Mouse (Mus musculus) hindbrain, embryonic 14.5 days (tissue): ENCODE measurements around the gene Sesn1. TPM values are rescaled to one million over a fixed set of nuclear protein-coding genes. Genes with fewer than 3 reads are reported as not detected.
A peak's percentile ranks its signal among the peaks of the same experiment; 100 is the strongest.

Experiments
- ATAC-seq: fragments of 200-750 bp; cut with Nextera tagmentation; 2 replicates; pipeline ENCODE4 v1.8.0; 2017; ENCODE audit warnings: moderate number of reproducible peaks, mild to moderate bottlenecking, moderate TSS enrichment, moderate library complexity; ENCODE audit not compliant: low FRiP score
- DNase-seq: peaks from one replicate; pipeline ENCODE4 v3.0.0-alpha.2; 2015; ENCODE audit warnings: low spot score
- H3K27ac ChIP-seq: fragments of 300-500 bp; sonication (generic); 2 replicates; pipeline ENCODE4 v1.5.1; 2014; ENCODE audit warnings: mild to moderate bottlenecking, moderate library complexity
- H3K27me3 ChIP-seq: fragments of 300-500 bp; sonication (generic); 2 replicates; pipeline ENCODE4 v1.6.1; 2014; ENCODE audit warnings: mild to moderate bottlenecking, low read length, mixed read lengths; ENCODE audit not compliant: control insufficient read depth, insufficient read depth
- H3K36me3 ChIP-seq: fragments of 300-500 bp; sonication (generic); replicated peaks from 2 replicates; pipeline ENCODE4 v1.6.1; 2014; ENCODE audit not compliant: control insufficient read depth, insufficient read depth
- H3K4me1 ChIP-seq: fragments of 300-500 bp; sonication (generic); replicated peaks from 2 replicates; pipeline ENCODE4 v1.6.1; 2014; ENCODE audit warnings: antibody characterized with exemption, low read length, mixed read lengths; ENCODE audit not compliant: control insufficient read depth, insufficient read depth
- H3K4me2 ChIP-seq: fragments of 300-500 bp; sonication (generic); replicated peaks from 2 replicates; pipeline ENCODE4 v1.6.1; 2014; ENCODE audit warnings: mild to moderate bottlenecking, moderate library complexity
- H3K4me3 ChIP-seq: fragments of 300-500 bp; sonication (generic); replicated peaks from 2 replicates; pipeline ENCODE4 v1.5.1; 2014; ENCODE audit warnings: mild to moderate bottlenecking, low read length
- H3K9ac ChIP-seq: fragments of 300-500 bp; sonication (generic); 2 replicates; pipeline ENCODE4 v1.6.1; 2014
- H3K9me3 ChIP-seq: fragments of 300-500 bp; sonication (generic); 2 replicates; pipeline ENCODE4 v1.6.1; 2016; ENCODE audit warnings: low read length; ENCODE audit not compliant: control insufficient read depth
- WGBS: fragments of 180-500 bp; shearing (Covaris S2); extraction: QIAGEN DNeasy Blood & Tissue Kit; methylation state at CpG from one replicate; pipeline ENCODE4 v1.1.7; 2014; 5-methylcytosine and 5-hydroxymethylcytosine counted together
- polyA plus RNA-seq: library from polyadenylated mRNA; unstranded; fragments of >200 nt; fragmentation: Nextera tagmentation; extraction: Ambion mirVana; gene quantifications from 2 replicates; pipeline ENCODE4 v1.2.1, GENCODE M21; 2014

Gene Sesn1
- polyA plus RNA-seq, 1 experiment from 2014 or later, result 37.1 TPM

DNA sequence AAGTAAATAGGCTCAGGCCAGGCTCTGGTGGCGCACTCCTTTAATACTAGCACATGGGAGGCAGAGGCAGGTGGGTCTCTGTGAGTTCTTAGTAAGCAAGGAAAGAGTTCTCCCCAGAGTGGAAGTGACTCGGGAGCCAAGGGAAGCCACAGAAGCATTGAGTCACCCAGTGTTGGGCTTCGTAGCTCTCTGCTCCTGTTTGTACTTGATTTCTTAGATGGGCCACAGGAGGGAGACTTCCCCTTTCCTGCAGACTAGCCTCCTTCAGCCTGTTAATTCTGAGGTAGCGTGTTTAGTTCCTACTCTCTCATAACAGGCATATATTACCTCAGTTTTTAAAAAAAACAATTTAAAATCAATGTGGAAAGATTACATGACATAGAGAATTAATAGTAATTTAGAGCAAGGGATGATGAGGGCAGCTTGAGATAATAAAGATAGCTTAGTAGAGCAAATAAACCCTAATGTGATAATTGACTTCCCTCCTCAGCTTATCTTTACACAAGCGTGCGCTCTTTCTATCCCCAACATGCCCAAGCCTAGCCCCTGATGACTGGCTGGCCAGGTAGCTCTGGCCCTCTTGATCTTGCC lies 16.9 kb downstream of the Sesn1 start:
- Histone ChIP-seq H3K36me3 (no peaks in the 10 kb centered on the region), H3K27ac (no peak overlapping the region), H3K4me3 (no peak overlapping the region), H3K27me3 (no peaks in the 10 kb centered on the region), H3K4me2 (no peak overlapping the region), H3K9ac (no peak overlapping the region), H3K4me1 (no peaks in the 10 kb centered on the region), H3K9me3 (no peaks in the 10 kb centered on the region)
- no peak for ATAC-seq
- no peak for DNase-seq
- WGBS, result 93% methylated on average over 6 of the region's 6 CpGs

DNA sequence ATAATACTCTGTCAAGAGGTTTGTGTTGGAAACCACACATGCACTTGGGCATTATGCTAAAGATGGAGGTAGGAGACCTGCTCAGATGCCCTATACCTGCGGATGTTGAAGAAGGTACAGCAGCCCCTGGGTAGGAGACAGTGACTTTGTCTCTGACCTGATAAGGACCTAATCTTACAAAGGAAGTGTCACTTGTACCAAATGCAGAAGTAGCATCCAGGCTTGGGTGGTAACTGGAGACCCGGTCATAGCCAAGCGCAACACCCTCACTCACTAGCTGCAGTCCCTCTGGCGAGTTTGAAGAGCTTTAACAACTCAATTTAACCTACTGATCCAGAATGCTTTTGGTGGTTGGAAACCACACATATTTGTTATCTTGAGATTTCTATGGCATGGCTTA lies 18.0 kb downstream of the Sesn1 start:
- no peak overlapping the region for H3K9ac ChIP-seq
- no peaks in the 10 kb centered on the region for H3K4me1 ChIP-seq
- no peak overlapping the region for H3K4me2 ChIP-seq
- no peaks in the 10 kb centered on the region for H3K36me3 ChIP-seq
- H3K27ac ChIP-seq, result no peak overlapping the region
- no peak overlapping the region for H3K4me3 ChIP-seq
- DNase-seq (no peak), ATAC-seq (no peak)
- 90% methylated on average over 4 of the region's 4 CpGs for WGBS
- H3K27me3 ChIP-seq, result no peaks in the 10 kb centered on the region
- H3K9me3 ChIP-seq, result no peaks in the 10 kb centered on the region

DNA sequence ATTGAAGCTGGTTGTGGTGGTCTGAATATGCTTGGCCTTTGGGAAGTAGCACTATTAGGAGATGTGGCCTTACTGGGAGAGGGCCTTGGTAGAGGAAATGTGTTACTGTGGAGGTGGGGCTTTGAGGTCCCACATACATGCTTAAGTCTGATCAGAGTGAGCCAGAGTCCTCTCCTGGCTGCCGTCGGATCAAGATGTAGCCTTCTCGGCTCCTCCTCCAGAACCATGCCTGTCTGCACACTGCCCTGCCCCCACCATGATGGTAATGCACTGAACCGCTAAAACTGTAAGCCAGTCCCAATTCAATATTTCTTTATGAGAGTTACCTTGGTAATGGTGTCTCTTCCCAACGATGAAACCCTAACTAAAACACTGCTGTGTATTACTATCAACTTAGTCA lies 19.5 kb downstream of the Sesn1 start:
- DNase-seq (no peak), ATAC-seq (no peak)
- Histone ChIP-seq H3K4me3 (no peak overlapping the region), H3K9me3 (no peaks in the 10 kb centered on the region), H3K9ac (no peak overlapping the region), H3K4me1 (no peaks in the 10 kb centered on the region), H3K4me2 (no peak overlapping the region), H3K27me3 (no peaks in the 10 kb centered on the region), H3K27ac (no peak overlapping the region), H3K36me3 (no peaks in the 10 kb centered on the region)
- 86% methylated on average over 5 of the region's 5 CpGs for WGBS

DNA sequence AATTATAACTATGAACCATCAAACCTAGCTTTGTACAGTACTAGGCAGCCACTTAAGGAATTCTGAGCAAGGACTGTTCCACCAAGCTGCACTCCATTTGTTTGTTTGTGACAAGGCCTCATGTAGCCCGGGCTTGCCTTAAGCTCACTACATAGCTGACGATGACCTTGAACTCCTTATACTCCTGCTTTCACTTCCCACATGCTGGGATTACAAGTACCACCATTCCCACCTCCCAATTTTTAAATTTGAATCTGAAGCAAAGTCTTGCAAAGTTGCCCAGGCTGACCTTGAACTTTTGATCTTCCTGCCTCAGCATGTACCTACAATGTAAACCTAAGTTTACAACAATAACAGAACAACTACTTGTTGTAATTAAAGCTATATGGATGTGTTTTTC lies 20.2 kb downstream of the Sesn1 start:
- H3K4me2 ChIP-seq, result no peak overlapping the region
- no peak overlapping the region for H3K27ac ChIP-seq
- H3K27me3 ChIP-seq, result no peaks in the 10 kb centered on the region
- DNase-seq (no peak), ATAC-seq (no peak)
- no peaks in the 10 kb centered on the region for H3K36me3 ChIP-seq
- no peaks in the 10 kb centered on the region for H3K9me3 ChIP-seq
- 91% methylated on average over 2 of the region's 2 CpGs for WGBS
- no peak overlapping the region for H3K9ac ChIP-seq
- no peaks in the 10 kb centered on the region for H3K4me1 ChIP-seq
- H3K4me3 ChIP-seq, result no peak overlapping the region

DNA sequence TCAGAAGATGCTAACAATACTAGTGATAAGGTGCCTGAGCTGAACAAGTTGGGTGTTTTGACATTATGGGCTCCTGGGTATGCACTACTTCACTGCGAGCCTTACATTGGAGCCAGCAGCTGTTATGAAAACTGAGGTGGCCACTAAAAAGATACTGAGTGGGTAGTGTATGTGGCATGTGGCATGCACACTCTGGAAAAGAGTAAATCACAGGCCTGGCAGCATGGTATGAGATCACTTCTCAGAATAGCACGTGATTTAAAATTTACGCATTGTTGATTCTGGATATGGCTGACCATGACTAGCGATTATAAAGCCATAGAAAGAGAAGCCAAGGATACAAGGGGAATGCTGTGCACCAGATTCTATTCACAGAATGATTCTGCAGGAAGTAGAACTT lies 20.7 kb downstream of the Sesn1 start:
- Histone ChIP-seq H3K4me1 (no peaks in the 10 kb centered on the region), H3K9ac (no peak overlapping the region), H3K36me3 (no peaks in the 10 kb centered on the region), H3K27ac (no peak overlapping the region), H3K9me3 (no peaks in the 10 kb centered on the region), H3K27me3 (no peaks in the 10 kb centered on the region), H3K4me3 (no peak overlapping the region), H3K4me2 (no peak overlapping the region)
- 69% methylated on average over 4 of the region's 4 CpGs for WGBS
- ATAC-seq (no peak), DNase-seq (no peak)

DNA sequence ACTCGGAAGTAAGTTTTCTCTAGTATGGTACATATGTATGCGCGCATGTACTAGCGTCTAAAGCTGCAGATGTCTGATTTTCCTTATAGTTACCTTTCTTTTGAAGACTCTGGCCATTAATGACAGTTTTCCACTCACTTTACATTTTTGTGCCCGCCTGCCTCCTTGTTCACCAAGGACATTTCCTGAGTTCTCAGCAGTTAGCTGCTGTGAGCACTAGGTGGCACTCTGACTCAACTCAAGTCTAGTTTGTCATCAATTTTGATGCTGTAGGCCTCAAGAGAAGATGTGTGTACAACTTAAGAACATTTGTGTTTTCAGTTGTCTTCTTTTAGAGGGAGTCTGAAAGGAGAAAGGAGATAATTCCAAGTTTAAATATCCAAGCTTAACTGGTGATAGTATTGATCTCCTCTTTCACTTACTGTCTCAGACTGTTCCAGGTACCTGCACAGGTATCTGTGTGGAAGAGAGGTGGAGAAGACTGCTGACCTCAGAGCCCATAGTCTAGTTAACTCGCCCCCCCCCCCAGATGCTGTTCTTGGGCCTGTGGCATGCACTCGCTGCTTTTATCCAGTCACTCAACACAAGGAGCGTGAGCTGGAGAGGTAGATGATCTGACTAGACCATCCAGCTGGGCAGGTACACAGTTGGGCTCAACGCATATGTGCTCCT lies 21.3 kb downstream of the Sesn1 start:
- no peaks in the 10 kb centered on the region for H3K9me3 ChIP-seq
- no peaks in the 10 kb centered on the region for H3K4me1 ChIP-seq
- no peaks in the 10 kb centered on the region for H3K27me3 ChIP-seq
- DNase-seq (peak; percentile 87), ATAC-seq (no peak)
- H3K4me3 ChIP-seq, result no peak overlapping the region
- no peak overlapping the region for H3K9ac ChIP-seq
- no peak overlapping the region for H3K27ac ChIP-seq
- 57% methylated on average over 9 of the region's 9 CpGs for WGBS
- no peaks in the 10 kb centered on the region for H3K36me3 ChIP-seq
- H3K4me2 ChIP-seq, result no peak overlapping the region

DNA sequence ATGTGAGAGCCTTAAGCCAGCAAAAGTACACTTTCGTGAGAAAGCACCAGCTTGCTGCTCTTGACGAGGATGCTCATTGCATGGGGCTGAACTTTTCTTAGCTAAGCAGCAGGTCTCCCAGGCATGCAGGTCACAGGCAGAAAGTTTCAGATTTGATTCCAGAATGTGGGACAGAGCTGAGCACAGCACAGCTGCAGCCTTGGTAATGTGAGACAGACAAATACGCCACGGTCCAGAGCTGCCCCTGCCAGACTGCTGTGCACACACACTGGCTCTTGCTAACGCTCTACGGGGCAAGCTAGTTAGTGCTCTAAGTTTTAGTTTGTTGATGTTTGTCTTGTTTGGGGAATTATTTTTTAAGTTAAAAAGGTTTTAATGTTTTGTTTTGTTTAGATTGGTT lies 22.5 kb downstream of the Sesn1 start:
- no peak overlapping the region for H3K4me3 ChIP-seq
- no peaks in the 10 kb centered on the region for H3K9me3 ChIP-seq
- H3K9ac ChIP-seq, result no peak overlapping the region
- no peaks in the 10 kb centered on the region for H3K4me1 ChIP-seq
- DNase-seq, result no peak
- H3K27ac ChIP-seq, result no peak overlapping the region
- H3K4me2 ChIP-seq, result no peak overlapping the region
- no peaks in the 10 kb centered on the region for H3K27me3 ChIP-seq
- no peaks in the 10 kb centered on the region for H3K36me3 ChIP-seq
- no peak for ATAC-seq
- WGBS, result 78% methylated on average over 6 of the region's 6 CpGs

DNA sequence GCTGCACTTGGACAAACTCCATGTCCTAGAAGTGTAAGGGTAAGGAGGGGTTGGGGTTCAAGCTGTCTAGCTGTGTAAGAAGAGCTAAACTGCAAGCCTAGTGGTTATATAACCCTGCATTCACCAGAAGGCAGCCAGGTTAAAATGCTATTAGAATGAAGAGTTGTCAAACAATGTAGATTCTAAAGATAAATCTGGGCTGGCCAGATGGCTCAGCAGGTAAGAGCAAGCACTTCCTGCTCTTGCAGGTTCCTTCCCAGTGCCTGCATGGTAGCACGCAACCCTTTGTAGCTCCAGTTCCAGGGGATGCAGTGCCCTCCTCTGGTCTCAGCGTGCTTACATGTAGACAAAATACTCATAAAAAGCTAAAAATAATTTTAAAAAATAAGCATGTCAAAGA lies 24.4 kb downstream of the Sesn1 start:
- no peak overlapping the region for H3K4me2 ChIP-seq
- H3K9ac ChIP-seq, result no peak overlapping the region
- H3K27ac ChIP-seq, result no peak overlapping the region
- H3K4me1 ChIP-seq, result no peaks in the 10 kb centered on the region
- no peaks in the 10 kb centered on the region for H3K36me3 ChIP-seq
- no peak for ATAC-seq
- no peak overlapping the region for H3K4me3 ChIP-seq
- WGBS, result 89% methylated on average over 2 of the region's 2 CpGs
- no peak for DNase-seq
- H3K9me3 ChIP-seq, result no peaks in the 10 kb centered on the region
- H3K27me3 ChIP-seq, result no peaks in the 10 kb centered on the region

DNA sequence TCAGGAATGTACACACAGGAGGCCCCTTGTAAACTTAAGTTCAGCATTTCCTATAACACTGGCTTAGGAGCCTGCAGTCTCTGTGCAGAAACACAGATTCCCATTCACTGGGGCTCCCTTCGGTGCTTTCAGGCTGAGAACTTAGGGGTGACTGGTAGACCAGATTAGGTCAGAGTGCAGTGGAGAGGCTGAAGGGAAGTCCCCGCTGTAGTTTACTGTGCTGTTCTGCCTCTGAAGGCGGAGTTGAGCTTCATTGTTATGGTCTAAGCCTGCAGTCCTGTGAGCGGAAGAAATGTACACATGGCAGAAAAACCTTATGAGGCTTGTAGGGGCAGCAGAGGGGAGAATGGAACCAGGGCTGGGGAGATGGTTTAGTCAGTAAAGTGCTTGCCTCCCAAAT lies 29.2 kb downstream of the Sesn1 start:
- WGBS, result 80% methylated on average over 4 of the region's 4 CpGs
- Histone ChIP-seq H3K4me1 (no peaks in the 10 kb centered on the region), H3K9me3 (0 out of 2 replicates have a peak, but pooled peaks cover 3% of the 10 kb centered on the region), H3K27me3 (no peaks in the 10 kb centered on the region), H3K4me2 (no peak overlapping the region), H3K9ac (no peak overlapping the region), H3K4me3 (no peak overlapping the region), H3K27ac (no peak overlapping the region), H3K36me3 (no peaks in the 10 kb centered on the region)
- DNase-seq, result no peak
- no peak for ATAC-seq

DNA sequence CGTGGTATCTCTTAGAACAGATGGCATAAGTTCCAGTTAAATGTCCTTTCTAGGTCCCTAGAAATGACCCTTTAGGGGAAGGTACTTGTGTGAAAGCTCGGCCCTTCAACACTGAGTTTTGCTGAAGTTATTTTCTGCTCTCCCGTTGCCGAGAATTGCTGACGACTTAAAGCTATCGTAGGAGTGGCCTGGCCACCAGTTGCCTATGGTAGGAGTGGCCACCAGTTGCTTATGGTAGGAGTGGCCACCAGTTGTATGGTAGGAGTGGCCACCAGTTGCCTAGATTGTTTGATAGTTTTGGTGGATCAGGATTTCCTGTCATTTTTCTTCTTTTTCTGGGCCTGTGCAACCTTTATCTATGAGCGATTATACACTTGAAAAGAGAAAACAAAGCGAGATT lies 38.0 kb downstream of the Sesn1 start:
- Histone ChIP-seq H3K4me3 (no peak overlapping the region), H3K27ac (no peak overlapping the region), H3K4me1 (no peaks in the 10 kb centered on the region), H3K9me3 (no peaks in the 10 kb centered on the region), H3K9ac (no peak overlapping the region), H3K27me3 (no peaks in the 10 kb centered on the region), H3K36me3 (no peaks in the 10 kb centered on the region), H3K4me2 (no peak overlapping the region)
- ATAC-seq, result no peak
- DNase-seq, result no peak
- WGBS, result 93% methylated on average over 8 of the region's 8 CpGs
